Mouse (Mus musculus): ENCODE results near the gene 1700023F06Rik.

1700023F06Rik gene

DNA sequence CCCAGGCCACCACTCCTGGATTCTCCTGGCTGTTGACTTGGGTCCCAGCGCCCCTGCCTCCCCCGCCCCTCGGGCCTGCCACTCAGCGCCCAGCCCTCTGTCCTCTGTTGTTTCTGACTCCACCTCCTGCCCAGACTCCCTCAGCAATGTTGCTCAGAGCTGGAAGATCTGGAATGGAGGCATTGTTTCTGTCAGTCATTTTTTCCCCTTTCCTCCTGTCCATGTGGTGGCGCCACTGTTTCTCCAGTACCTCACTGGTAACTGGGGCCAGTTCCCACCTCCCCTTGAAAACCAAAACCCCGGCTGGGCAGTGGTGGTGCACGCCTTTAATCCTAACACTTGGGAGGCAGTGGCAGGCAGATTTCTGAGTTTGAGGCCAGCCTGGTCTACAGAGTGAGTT, 46.9 kb downstream of the 1700023F06Rik start:
- DNase-seq (ENCODE audit: low spot score) = no peak

GRCm38 (mm10) chr11:103160738-103161137, 47.6 kb downstream of the 1700023F06Rik start:
- no peak for DNase-seq (ENCODE audit: low spot score)

DNA sequence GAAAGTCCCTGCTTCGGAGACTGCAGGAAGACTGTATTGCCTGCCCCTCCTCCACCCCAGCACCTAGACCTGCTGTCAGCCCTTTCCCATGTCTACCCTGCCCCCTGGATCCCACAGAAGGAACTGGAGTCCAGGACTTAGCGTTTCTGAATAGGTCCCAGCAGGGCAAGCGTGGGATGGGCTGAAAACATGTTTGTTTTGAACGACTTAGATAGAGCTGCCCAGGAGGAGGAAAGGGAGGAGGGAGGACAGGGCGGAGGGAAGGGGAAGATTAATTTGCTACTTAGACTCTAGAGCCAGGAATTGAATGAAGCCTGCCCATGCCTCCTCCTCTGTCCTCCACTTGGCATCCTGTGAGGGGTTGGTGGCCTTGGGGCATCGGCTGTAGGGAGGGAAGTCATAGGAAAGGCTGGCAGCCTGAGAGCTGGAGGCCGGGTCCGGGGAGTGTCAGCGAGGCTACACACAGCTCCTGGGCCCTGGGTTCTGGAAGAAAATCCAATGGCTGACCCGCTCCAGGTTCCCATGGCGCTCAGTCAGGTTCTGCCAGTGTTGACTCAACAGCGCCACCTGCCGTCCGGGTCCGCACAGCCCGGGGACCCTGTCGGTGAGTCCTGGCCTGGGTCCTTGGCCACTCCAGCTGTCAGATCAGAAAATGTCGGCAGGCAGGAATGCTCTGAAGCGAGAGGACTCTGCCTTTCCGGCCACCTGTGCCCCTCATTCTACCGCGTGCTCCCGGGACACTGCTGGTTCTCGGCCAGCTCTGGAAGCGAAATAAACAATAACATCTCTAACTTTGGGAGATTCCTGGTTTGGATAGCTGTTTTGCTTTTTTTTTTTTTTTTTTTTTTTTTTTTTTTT, 49.5 kb downstream of the 1700023F06Rik start:
- DNase-seq (ENCODE audit: low spot score) = peak; percentile 92

- no peak for DNase-seq (ENCODE audit: low spot score)
These were observed 58.6 kb downstream of the 1700023F06Rik start for GRCm38 (mm10) chr11:103149771-103150170.

Measured in T-cell, adult 2 months (primary cell).